Mouse (Mus musculus) MEL (cell line): ENCODE data around the gene Dcaf7. TPM values are rescaled to one million over a fixed set of nuclear protein-coding genes. Genes with fewer than 3 reads are reported as not detected.
A peak's percentile ranks its signal among the peaks of the same experiment; 100 is the strongest.

Experiments used
- DNase-seq: peaks from one replicate; pipeline ENCODE4 v3.0.0; 2011; ENCODE audit warnings: low read depth, low spot score
- H3K27ac ChIP-seq: 2 replicates; pipeline ENCODE4 v1.5.1; 2012; ENCODE audit warnings: low read depth, mild to moderate bottlenecking, control low read depth, low read length, moderate library complexity; ENCODE audit not compliant: control insufficient read depth
- H3K27me3 ChIP-seq, 2 experiments: fragments of 150-350 bp in 1 of 2; sonication (generic) in 1 of 2; 2 replicates each; pipeline ENCODE4 v1.6.1; 2012; ENCODE audit warnings: low read length in 2 of 2, mild to moderate bottlenecking in 2 of 2, improper control_type of control experiment in 1 of 2, moderate library complexity in 1 of 2; ENCODE audit not compliant: insufficient read depth in 2 of 2, control insufficient read depth in 1 of 2
- H3K36me3 ChIP-seq, 2 experiments: 2 replicates each; pipeline ENCODE4 v1.6.1; 2012 to 2014; ENCODE audit warnings: low read length in 2 of 2, improper control_type of control experiment in 1 of 2, inconsistent platforms in 1 of 2, mild to moderate bottlenecking in 1 of 2; ENCODE audit not compliant: insufficient read depth in 2 of 2, control insufficient read depth in 1 of 2
- H3K4me1 ChIP-seq, 2 experiments: fragments of 150-350 bp in 1 of 2; sonication (generic) in 1 of 2; 2 replicates each; pipeline ENCODE4 v1.6.1; 2012; ENCODE audit warnings: low read length in 2 of 2, improper control_type of control experiment in 1 of 2, mild to moderate bottlenecking in 1 of 2; ENCODE audit not compliant: insufficient read depth in 2 of 2, control insufficient read depth in 1 of 2
- H3K4me3 ChIP-seq, 2 experiments: fragments of 150-350 bp in 1 of 2; sonication (generic) in 1 of 2; 2 replicates each; pipeline ENCODE4 v1.5.1; 2012; ENCODE audit warnings: low read depth in 2 of 2, low read length in 2 of 2, mild to moderate bottlenecking in 2 of 2, moderate library complexity in 2 of 2, control low read depth in 1 of 2, improper control_type of control experiment in 1 of 2; ENCODE audit not compliant: control insufficient read depth in 1 of 2, insufficient read depth in 1 of 2
- H3K79me2 ChIP-seq: 2 replicates; pipeline ENCODE4 v1.6.1; 2012; ENCODE audit warnings: mild to moderate bottlenecking, low read length, moderate library complexity; ENCODE audit not compliant: control insufficient read depth, poor library complexity, insufficient read depth
- H3K9ac ChIP-seq: 2 replicates; pipeline ENCODE4 v1.6.1; 2012; ENCODE audit warnings: low read depth, mild to moderate bottlenecking, control low read depth, low read length, moderate library complexity; ENCODE audit not compliant: control insufficient read depth, poor library complexity, severe bottlenecking
- H3K9me3 ChIP-seq: fragments of 150-350 bp; sonication (generic); replicated peaks from 2 replicates; pipeline ENCODE4 v1.6.1; 2012; ENCODE audit warnings: mild to moderate bottlenecking, low read length, improper control_type of control experiment, moderate library complexity; ENCODE audit not compliant: insufficient read depth
- BHLHE40 ChIP-seq: IDR thresholded peaks from 2 replicates; pipeline ENCODE4 v1.6.1; 2012; ENCODE audit warnings: low read depth, mild to moderate bottlenecking, inconsistent platforms, low read length, improper control_type of control experiment, borderline replicate concordance
- CHD1 ChIP-seq: IDR thresholded peaks from 2 replicates; pipeline ENCODE4 v1.6.1; 2012; ENCODE audit warnings: low read depth, mild to moderate bottlenecking, inconsistent platforms, low read length, improper control_type of control experiment
- CTCF ChIP-seq, 3 experiments: IDR thresholded peaks in 2 of 3; conservative IDR thresholded peaks in 1 of 3; 2 replicates each; pipeline ENCODE4 v1.5.1; 2011 to 2012; ENCODE audit warnings: low read length in 3 of 3, low read depth in 2 of 3, mild to moderate bottlenecking in 2 of 3, improper control_type of control experiment in 1 of 3, inconsistent platforms in 1 of 3, mixed read lengths in 1 of 3, moderate library complexity in 1 of 3; ENCODE audit not compliant: control insufficient read depth in 1 of 3, insufficient read depth in 1 of 3, poor library complexity in 1 of 3, severe bottlenecking in 1 of 3
- E2F4 ChIP-seq: IDR thresholded peaks from 2 replicates; pipeline ENCODE4 v1.6.1; 2011; ENCODE audit warnings: low read depth, low read length, improper control_type of control experiment, borderline replicate concordance
- EP300 ChIP-seq, 2 experiments: IDR thresholded peaks; 2 replicates each; pipeline ENCODE4 v1.6.1; 2011; ENCODE audit warnings: improper control_type of control experiment in 2 of 2, low read length in 2 of 2, low read depth in 1 of 2, mild to moderate bottlenecking in 1 of 2
- ETS1 ChIP-seq: IDR thresholded peaks from 2 replicates; pipeline ENCODE4 v1.6.1; 2012; ENCODE audit warnings: low read depth, mild to moderate bottlenecking, inconsistent platforms, low read length, improper control_type of control experiment, moderate library complexity
- GABPA ChIP-seq: IDR thresholded peaks from 2 replicates; pipeline ENCODE4 v1.6.1; 2012; ENCODE audit warnings: low read depth, mild to moderate bottlenecking, inconsistent platforms, low read length, improper control_type of control experiment, moderate library complexity
- GATA1 ChIP-seq: IDR thresholded peaks from 2 replicates; pipeline ENCODE4 v1.6.1; 2011; ENCODE audit warnings: low read depth, low read length, improper control_type of control experiment
- HCFC1 ChIP-seq: IDR thresholded peaks from 2 replicates; pipeline ENCODE4 v1.6.1; 2012; ENCODE audit warnings: low read depth, mild to moderate bottlenecking, inconsistent platforms, low read length, improper control_type of control experiment, moderate library complexity
- JUND ChIP-seq: IDR thresholded peaks from 2 replicates; pipeline ENCODE4 v1.6.1; 2011; ENCODE audit warnings: low read depth, mild to moderate bottlenecking, improper control_type of control experiment, low read length
- KAT2A ChIP-seq: conservative IDR thresholded peaks from 2 replicates; pipeline ENCODE4 v1.6.1; 2012; ENCODE audit warnings: low read depth, low read length, improper control_type of control experiment, inconsistent platforms
- MAZ ChIP-seq: IDR thresholded peaks from 2 replicates; pipeline ENCODE4 v1.6.1; 2012; ENCODE audit warnings: low read depth, mild to moderate bottlenecking, inconsistent platforms, low read length, improper control_type of control experiment
- MEF2A ChIP-seq: IDR thresholded peaks from 2 replicates; pipeline ENCODE4 v1.6.1; 2014; ENCODE audit warnings: low read depth, mild to moderate bottlenecking, inconsistent platforms, low read length, improper control_type of control experiment; ENCODE audit not compliant: poor library complexity, insufficient replicate concordance, severe bottlenecking; ENCODE audit errors: extremely low read depth
- MXI1 ChIP-seq: IDR thresholded peaks from 2 replicates; pipeline ENCODE4 v1.6.1; 2011; ENCODE audit warnings: mild to moderate bottlenecking, low read depth, low read length, improper control_type of control experiment
- MYB ChIP-seq: IDR thresholded peaks from 2 replicates; pipeline ENCODE4 v1.6.1; 2011; ENCODE audit warnings: mild to moderate bottlenecking, low read depth, low read length, improper control_type of control experiment
- MYC ChIP-seq: IDR thresholded peaks from 2 replicates; pipeline ENCODE4 v1.6.1; 2011; ENCODE audit warnings: low read depth, mild to moderate bottlenecking, low read length, improper control_type of control experiment, moderate library complexity
- NELFE ChIP-seq: IDR thresholded peaks from 2 replicates; pipeline ENCODE4 v1.6.1; 2011; ENCODE audit warnings: low read depth, low read length, improper control_type of control experiment
- POLR2AphosphoS2 ChIP-seq: IDR thresholded peaks from 2 replicates; pipeline ENCODE4 v1.6.1; 2011; ENCODE audit warnings: low read length, improper control_type of control experiment
- POLR2AphosphoS5 ChIP-seq: IDR thresholded peaks from 2 replicates; pipeline ENCODE4 v1.6.1; 2012; ENCODE audit warnings: low read depth, borderline replicate concordance, mild to moderate bottlenecking, inconsistent platforms, low read length, moderate library complexity, mixed read lengths
- RAD21 ChIP-seq: IDR thresholded peaks from 2 replicates; pipeline ENCODE4 v1.6.1; 2011; ENCODE audit warnings: mild to moderate bottlenecking, low read depth, low read length, improper control_type of control experiment
- RCOR1 ChIP-seq: IDR thresholded peaks from 2 replicates; pipeline ENCODE4 v1.6.1; 2012; ENCODE audit warnings: low read depth, mild to moderate bottlenecking, inconsistent platforms, low read length, improper control_type of control experiment
- SIN3A ChIP-seq: IDR thresholded peaks from 2 replicates; pipeline ENCODE4 v1.6.1; 2012; ENCODE audit warnings: low read length, improper control_type of control experiment, inconsistent platforms
- SMC3 ChIP-seq: IDR thresholded peaks from 2 replicates; pipeline ENCODE4 v1.6.1; 2011; ENCODE audit warnings: low read depth, low read length, improper control_type of control experiment
- TAL1 ChIP-seq: IDR thresholded peaks from 2 replicates; pipeline ENCODE4 v1.6.1; 2012; ENCODE audit warnings: mild to moderate bottlenecking, inconsistent platforms, low read length, moderate library complexity, mixed read lengths
- TBP ChIP-seq: IDR thresholded peaks from 2 replicates; pipeline ENCODE4 v1.8.0; 2011; ENCODE audit warnings: low read depth, low read length, improper control_type of control experiment
- UBTF ChIP-seq: IDR thresholded peaks from 2 replicates; pipeline ENCODE4 v1.6.1; 2012; ENCODE audit warnings: low read depth, mild to moderate bottlenecking, inconsistent platforms, low read length, improper control_type of control experiment, moderate library complexity, borderline replicate concordance; ENCODE audit not compliant: insufficient read depth
- ZC3H11A ChIP-seq: IDR thresholded peaks from 2 replicates; pipeline ENCODE4 v1.6.1; 2012; ENCODE audit warnings: low read depth, mild to moderate bottlenecking, inconsistent platforms, low read length, improper control_type of control experiment
- ZKSCAN1 ChIP-seq: IDR thresholded peaks from 2 replicates; pipeline ENCODE4 v1.6.1; 2012; ENCODE audit warnings: low read depth, mild to moderate bottlenecking, inconsistent platforms, low read length, improper control_type of control experiment, moderate library complexity
- ZNF384 ChIP-seq: IDR thresholded peaks from 2 replicates; pipeline ENCODE4 v1.6.1; 2012; ENCODE audit warnings: low read depth, mild to moderate bottlenecking, inconsistent platforms, low read length, improper control_type of control experiment
- polyA plus RNA-seq, 2 experiments: library from polyadenylated mRNA; stranded (reverse) in 1 of 2; unstranded in 1 of 2; fragments of >175 nt in 1 of 2; fragments of >200 nt in 1 of 2; gene quantifications; 2 replicates each; pipeline versions ENCODE4 v1.2.1 to v1.2.4; 2012; ENCODE audit warnings: low replicate concordance in 2 of 2, low read depth in 1 of 2; ENCODE audit not compliant: insufficient read length in 2 of 2, insufficient read depth in 1 of 2, missing spikeins in 1 of 2
- total RNA-seq: library from RNA; depleted of rRNA; stranded (reverse); fragments of 300-350 nt; gene quantifications from 2 replicates; pipeline ENCODE4 v1.2.3, GENCODE M21; 2012

Dcaf7 gene
- total and polyA plus RNA-seq, 3 experiments = 65.5 to 88.2 (median 86.9) TPM

DNA sequence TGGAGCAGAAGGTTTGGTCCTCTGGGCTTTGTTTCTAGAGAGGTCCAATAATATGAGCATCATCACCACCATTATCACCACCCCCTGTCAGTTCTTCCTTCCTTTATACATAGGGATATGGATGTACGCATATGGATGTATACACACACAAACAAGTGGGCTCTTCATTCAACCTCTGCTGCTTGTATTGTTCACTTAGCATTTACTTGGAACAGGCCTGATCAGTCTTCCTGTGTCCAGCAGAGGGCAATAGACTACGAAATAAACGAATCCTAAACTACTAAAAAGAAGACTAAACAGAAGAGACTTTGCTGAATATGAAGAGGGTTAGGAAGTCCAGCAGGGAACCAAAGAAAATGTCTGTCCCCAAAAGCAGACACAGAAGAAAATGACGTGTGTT is 35.0 kb upstream of the Dcaf7 start:
- peaks cover 0 to 6% of the 10 kb centered on the region in 2 experiments for H3K27me3 ChIP-seq
- no peak for TF ChIP-seq RCOR1
- TF ChIP-seq ZC3H11A = peak; percentile 85
- TF ChIP-seq ZNF384 = no peak
- TF ChIP-seq TBP = 0 out of 2 replicates have a peak, but pooled peaks have one; percentile 17
- no peak for TF ChIP-seq MXI1
- peak; percentile 79 for TF ChIP-seq RAD21
- TF ChIP-seq HCFC1 = no peak
- peak; percentile 49; the same call in 1 of the 2 replicates for TF ChIP-seq SIN3A
- TF ChIP-seq E2F4 = no peak
- no peak for TF ChIP-seq NELFE
- TF ChIP-seq JUND = no peak
- no peak for TF ChIP-seq GATA1
- no peak for TF ChIP-seq TAL1
- TF ChIP-seq ZKSCAN1 = no peak
- no peak for TF ChIP-seq CHD1
- TF ChIP-seq POLR2AphosphoS2 = no peak
- no peak for TF ChIP-seq GABPA
- no peak for TF ChIP-seq MEF2A
- no peak for TF ChIP-seq MYB
- TF ChIP-seq POLR2AphosphoS5 = no peak
- no peak for TF ChIP-seq ETS1
- TF ChIP-seq CTCF (IDR thresholded peaks at IDR 0.05 in 2 of 3, conservative IDR thresholded peaks at IDR 0.05 in 1 of 3; ENCODE audit: control insufficient read depth in 1 of 3, insufficient read depth in 1 of 3, low read depth in 2 of 3, low read length in 3 of 3, poor library complexity in 1 of 3, severe bottlenecking in 1 of 3) = peak; percentile 23 to 81 (median 68); a peak in 5 of 6 replicates
- TF ChIP-seq KAT2A = no peak
- 0 out of 2 replicates have a peak, but pooled peaks have one; percentile 15 for TF ChIP-seq MYC
- TF ChIP-seq EP300 (IDR thresholded peaks at IDR 0.05; ENCODE audit: low read depth in 1 of 2, low read length in 2 of 2) = no peak
- no peak for TF ChIP-seq BHLHE40
- no peak for TF ChIP-seq UBTF
- peak; percentile 86 for TF ChIP-seq SMC3
- TF ChIP-seq MAZ = no peak

More for the DNA sequence above, 35.0 kb upstream of the Dcaf7 start:
- Histone ChIP-seq H3K4me3 (no peak overlapping the region), H3K36me3 (no peaks in the 10 kb centered on the region), H3K9me3 (no peaks in the 10 kb centered on the region), H3K4me1 (0 out of 4 replicates have a peak, but pooled peaks cover 0 to 4% of the 10 kb centered on the region in 2 experiments), H3K79me2 (no peaks in the 10 kb centered on the region), H3K27ac (no peak overlapping the region), H3K9ac (no peak overlapping the region)
- DNase-seq = peak; percentile 75
